Mouse (Mus musculus): ENCODE data around the gene Ubqln4.

Gene Ubqln4

DNA sequence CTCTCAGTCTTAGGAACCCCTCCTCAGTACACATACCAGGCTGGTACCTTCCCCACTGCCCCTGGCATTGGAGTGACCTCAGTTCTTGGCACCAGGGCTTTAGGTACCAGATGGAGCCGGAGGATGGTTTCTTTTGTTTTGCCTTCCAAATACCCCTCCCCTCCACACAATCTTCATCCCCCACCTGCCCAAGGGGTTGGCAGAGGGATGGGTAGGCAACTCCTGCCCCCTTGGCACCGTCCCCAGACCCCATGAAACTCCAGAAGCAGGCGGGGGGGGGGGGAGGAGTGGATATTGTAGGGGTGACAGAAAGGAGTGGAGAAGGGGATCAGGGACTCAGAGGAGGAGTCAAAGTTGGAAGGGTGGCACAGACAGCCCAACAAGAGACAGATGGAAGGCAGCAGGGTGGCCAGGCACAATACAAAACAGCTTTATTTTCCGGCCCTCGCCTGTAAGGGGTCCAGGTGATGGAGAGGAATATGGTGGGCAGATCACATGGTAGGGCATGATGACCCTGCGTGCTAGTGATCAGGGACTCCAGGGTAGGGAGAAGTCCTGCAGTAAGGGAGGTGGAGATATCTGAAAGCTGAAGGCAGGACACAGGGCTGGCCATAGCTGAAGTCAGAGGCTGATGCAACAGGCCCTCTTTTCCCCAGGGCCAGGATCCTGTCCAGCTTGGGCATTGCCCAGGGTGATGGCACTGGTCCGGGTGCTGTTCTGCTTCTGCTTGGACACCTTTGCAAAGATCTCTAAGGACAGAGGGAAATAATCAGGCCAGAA is 11.7 kb upstream of the Ubqln4 start:
- in situ Hi-C loops (cut with MboI), result no loop called here

GRCm38 (mm10) chr3:88542486-88542885 is 11.1 kb upstream of the Ubqln4 start:
- in situ Hi-C loops (cut with MboI), result no loop called here

- in situ Hi-C loops (cut with MboI), result no loop called here
Measured at GRCm38 (mm10) chr3:88543174-88543573, 10.4 kb upstream of the Ubqln4 start.

DNA sequence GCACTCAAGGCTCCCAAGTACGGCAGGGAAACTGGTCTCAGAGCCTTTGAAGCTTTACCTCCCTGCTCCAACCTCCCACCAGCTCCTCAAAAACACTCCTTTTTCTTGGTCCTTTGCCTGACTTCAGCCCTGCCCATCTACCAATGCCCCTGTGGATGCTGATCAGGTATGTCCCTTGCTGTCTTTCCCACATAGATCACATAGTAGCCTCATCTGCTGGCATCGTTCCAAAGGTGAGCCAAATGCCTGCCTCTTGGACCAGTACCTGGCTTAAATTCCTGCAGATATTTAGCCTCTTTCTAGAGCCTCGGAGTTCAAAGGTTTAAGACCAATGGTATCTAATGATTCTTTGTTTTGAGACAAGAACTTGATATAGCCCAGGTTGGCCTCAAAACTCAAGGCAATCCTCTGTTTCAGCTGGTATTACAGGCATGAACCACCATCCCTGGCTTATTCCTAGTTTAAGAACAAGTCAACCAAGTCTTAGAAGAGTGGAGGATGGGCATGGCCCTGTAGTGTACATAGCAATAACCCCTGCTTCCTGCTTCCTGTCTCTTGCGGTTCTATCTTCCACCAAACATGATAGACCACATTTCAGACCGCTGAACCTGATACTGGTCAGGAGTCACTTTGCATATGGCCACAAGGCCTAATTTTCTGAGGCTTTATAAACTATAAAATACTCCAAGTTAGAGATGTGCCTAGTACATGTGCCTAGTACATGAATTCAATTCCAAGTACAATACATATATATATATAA is 9.7 kb upstream of the Ubqln4 start:
- in situ Hi-C loops (cut with MboI), result no loop called here

GRCm38 (mm10) chr3:88544514-88544913 is 9.0 kb upstream of the Ubqln4 start:
- in situ Hi-C loops (cut with MboI), result no loop called here

DNA sequence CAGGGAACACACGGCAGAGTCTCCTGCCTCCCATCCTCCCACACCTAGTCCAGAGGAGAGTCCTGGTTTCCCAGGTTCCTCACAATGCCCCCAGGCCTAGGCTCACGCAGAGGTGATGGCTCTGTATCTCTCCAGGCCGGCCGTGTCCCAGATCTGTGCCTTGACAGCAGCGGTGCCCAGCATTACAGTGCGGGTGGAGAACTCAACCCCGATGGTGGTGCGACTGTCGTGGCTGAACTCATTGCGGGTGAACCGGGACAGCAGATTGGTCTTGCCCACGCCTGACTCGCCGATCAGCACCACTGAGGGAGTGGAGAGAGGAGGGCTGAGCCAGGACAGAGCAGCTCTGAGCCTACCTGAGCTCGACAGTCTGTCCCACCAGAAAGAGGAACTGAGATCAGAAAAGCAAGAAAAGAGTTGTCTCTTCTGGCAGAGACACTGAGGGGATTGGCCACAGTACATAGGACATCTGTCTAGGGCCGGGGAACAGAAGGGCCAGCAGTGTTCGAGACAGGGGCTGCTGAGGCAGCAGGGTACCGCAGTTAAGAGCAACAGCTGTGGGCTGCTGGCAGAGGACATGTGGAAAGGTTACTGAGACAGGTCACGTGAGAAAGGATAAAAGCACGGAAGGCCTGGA is 8.5 kb upstream of the Ubqln4 start:
- in situ Hi-C loops (cut with MboI), result no loop called here

DNA sequence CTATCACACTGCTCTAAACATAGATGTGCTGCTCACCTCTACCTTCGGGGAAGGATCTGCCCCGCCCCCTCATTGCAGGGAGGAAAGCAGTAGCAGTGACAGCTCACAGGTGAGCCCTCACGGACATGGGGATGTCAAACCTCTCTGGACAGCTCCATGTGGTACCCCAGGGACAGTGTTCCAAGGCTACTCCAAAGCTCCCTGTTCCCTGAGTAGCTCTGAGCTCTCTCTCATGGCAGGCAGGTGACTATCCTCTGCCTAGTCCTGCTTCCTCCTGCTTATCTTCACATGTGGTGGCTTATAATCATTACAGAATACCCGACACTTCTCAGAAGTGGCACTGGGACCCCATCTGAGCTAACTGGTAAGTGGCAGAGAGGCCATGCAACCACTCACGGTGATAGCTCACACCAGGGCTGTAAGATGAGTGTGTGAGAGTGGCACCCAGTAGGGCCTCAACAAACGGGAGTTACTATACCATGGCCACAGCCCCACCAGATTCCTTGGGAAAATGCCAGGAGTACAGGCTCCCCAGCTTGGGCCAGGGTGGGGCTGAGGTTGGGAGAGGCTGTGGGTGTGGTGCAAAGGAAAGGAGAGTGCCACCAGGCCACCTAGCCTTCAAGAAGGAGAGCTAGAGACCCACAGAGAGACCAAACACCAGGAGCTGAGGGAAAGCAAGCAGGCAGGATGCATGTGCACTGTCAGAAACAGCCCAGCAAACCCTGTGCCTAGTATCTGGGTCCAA is 6.7 kb upstream of the Ubqln4 start:
- in situ Hi-C loops (cut with MboI), result no loop called here

GRCm38 (mm10) chr3:88548180-88548917 is 5.2 kb upstream of the Ubqln4 start, which contains the start of gene Rab25:
Gene Rab25 (minus strand): TSS chr3:88548300.
- in situ Hi-C loops (cut with MboI), result no loop called here

DNA sequence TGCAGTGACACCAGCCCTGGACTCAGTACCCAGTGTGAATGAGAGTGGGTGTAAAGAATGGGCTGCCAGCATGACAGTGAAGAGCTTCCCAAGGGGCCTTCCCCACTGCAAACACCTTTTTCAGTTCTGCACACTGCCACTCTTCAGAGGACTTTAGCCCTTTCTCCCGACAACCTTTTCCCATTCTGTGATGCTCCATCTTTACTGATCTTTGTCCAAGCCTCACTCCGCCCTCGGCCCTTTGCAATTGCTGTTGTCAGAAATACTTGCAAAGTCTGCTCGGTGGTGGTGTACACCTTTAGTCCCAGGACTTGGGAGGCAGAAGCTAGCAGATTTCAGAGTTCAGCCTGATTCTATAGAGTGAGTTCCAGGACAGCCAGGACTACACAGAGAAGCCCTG is 2.0 kb upstream of the Ubqln4 start:
- in situ Hi-C loops (cut with MboI), result no loop called here

DNA sequence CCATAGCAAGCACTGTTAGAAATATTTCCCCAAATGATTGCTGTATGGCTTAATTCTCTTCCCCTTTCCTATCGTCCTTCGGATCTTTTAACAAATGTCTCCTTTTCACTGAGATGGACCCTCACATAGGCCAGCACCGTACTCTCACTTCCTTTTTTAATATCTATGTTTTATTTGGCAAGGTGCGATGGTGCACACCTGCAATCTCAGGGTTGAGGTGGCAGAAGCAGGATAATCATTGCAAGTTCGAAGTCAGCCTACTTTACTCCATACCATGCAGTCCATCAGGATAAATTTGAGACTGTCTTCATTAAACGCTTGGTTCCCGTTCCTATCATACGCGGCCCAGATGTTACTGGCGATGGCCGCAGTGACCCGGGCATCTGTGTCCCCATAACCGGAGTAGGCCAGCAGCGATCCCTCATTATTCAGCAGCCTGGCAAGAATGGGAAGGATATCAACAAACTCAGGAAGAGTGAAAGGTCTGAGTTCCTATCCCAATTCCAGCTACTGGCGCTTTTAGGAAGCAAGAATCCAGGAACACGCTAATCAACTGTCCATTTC is 1.4 kb upstream of the Ubqln4 start:
- in situ Hi-C loops (cut with MboI), result no loop called here

GRCm38 (mm10) chr3:88552676-88553524 is 658 bp upstream of the Ubqln4 start, which contains the start of gene Lamtor2:
Gene Lamtor2 (minus strand): TSS chr3:88553074.
- in situ Hi-C loops (cut with MboI), result no loop called here

GRCm38 (mm10) chr3:88553880-88554586 is 475 bp downstream of the Ubqln4 start:
- in situ Hi-C loops (cut with MboI), result no loop called here

GRCm38 (mm10) chr3:88555069-88555605 is 1.6 kb downstream of the Ubqln4 start:
- in situ Hi-C loops (cut with MboI), result no loop called here

- in situ Hi-C loops (cut with MboI), result no loop called here
Measured at GRCm38 (mm10) chr3:88555731-88556130, 2.2 kb downstream of the Ubqln4 start.

DNA sequence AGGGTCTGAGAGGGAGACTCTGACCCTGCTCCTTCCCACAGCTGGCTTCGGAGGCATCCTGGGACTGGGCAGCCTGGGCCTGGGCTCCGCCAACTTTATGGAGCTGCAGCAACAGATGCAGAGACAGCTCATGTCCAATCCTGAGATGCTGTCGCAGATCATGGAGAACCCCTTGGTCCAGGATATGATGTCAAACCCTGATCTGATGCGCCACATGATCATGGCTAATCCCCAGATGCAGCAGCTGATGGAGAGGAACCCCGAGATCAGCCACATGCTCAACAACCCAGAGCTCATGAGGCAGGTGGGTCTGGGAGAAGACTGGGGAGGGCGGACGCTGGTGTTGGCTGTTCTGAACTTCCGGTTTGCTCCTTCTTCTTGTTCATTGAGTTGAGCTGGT is 3.1 kb downstream of the Ubqln4 start:
- in situ Hi-C loops (cut with MboI), result no loop called here

DNA sequence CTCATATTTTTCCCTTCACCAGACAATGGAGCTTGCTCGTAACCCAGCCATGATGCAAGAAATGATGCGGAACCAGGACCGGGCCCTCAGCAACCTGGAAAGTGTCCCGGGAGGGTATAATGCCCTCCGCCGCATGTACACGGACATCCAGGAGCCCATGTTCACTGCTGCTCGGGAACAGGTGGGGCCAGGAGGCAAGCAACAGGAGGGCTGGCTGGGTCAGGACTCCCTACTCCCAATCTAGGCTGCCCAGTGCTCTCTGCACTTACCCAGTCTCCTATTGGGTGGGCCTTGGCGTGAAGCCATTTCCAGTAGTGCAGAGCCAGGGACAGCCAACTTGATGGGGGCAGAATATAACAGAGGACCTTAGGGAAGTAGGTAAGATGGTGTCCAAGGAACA is 6.0 kb downstream of the Ubqln4 start:
- in situ Hi-C loops (cut with MboI), result no loop called here

GRCm38 (mm10) chr3:88561989-88562388 is 8.4 kb downstream of the Ubqln4 start:
- in situ Hi-C loops (cut with MboI), result no loop called here

DNA sequence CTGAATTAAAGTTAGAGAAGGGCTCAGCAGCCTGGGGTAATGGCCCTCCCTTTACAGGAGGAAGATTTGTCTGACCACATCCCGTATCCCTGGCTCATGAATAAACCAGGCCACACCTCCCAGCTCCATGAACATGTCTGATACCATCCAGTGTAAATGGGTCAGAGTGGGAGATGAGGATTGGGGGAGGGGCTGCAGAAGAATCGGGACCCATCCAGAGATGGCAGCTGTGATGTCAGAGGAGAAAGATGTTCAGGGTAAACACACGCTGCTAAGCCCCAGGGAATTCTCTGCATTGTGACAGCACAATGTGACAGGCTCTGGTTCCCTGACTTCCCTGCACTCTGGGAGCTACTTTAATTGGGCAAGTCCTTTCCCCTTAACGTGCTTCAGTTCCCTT is 9.9 kb downstream of the Ubqln4 start:
- in situ Hi-C loops (cut with MboI), result no loop called here

DNA sequence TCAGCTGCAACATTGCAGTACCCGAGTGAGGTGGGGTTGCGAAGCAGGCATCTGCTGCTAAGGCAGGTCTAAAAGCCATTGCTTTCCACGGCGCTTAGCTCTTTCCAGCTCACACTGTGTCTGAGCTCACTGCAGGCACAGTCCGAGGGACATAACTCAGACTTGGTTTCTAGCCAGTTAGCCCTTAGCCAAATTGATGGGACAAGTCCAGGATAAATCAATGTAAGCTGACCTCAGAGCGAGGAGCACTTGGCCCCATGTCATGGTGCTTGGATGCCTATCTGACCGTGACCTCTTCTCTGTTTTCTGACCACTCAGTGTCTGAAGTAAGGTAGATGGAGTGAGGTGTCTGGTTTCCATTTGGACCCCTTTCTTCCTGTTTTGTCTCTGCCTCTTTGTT is 10.4 kb downstream of the Ubqln4 start:
- in situ Hi-C loops (cut with MboI), result no loop called here

Data from mature B cell (primary cell).